Mouse (Mus musculus): ENCODE measurements around the gene Kansl2. TPM values are rescaled to one million over a fixed set of nuclear protein-coding genes. Genes with fewer than 3 reads are reported as not detected.
A peak's percentile ranks its signal among the peaks of the same experiment; 100 is the strongest.

Gene Kansl2
- polyA plus RNA-seq, 1 experiment from 2014 or later: 142 TPM

DNA sequence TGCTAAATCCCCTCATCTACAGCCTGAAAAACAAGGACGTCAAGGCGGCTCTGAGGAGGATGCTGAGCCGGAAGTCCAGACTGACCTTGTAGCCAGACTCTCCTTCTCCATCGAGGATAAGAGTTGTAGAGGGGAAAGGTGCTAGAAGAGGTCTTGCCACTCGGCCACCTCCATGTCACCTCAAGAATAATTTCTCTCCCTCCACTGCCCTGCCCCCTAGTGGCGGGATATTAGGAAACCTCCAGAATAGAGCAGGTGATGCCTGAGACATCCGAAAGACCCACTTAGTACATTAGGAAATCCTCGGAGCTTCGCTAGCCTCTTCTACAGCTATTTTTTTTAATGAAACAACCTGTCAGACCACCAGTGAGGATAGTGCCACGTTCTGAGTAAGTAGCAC, 58.7 kb downstream of the Kansl2 start:
- 58% methylated on average over 10 of the region's 10 CpGs for WGBS

DNA sequence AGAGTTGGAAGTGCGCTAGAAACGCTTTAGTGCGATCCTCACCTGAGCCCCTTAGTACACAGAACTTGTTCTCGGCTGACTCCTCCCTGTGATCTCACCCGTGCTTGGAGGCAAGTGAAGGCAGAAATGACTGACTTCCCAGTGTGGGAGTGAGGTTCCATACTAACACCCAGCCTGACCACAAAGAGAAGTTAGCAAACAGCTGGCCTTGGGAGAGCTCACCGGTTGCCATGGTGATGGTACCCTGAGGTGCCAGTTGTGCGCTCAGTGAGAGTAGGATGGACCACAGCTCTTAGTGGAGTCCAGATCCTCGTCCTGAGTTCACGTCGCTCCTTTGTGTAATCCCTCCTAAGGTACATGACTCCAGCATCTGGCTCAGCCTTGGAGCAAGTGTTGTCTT, 59.1 kb downstream of the Kansl2 start:
- Histone ChIP-seq H3K4me1 (ENCODE audit: control insufficient read depth, insufficient read depth, low read length) (no peaks in the 10 kb centered on the region), H3K9ac (ENCODE audit: low read length) (no peak overlapping the region), H3K27me3 (ENCODE audit: control insufficient read depth, insufficient read depth, low read length) (no peaks in the 10 kb centered on the region), H3K4me2 (ENCODE audit: low read depth) (no peak overlapping the region), H3K36me3 (ENCODE audit: control insufficient read depth, insufficient read depth, low read length) (no peaks in the 10 kb centered on the region), H3K27ac (ENCODE audit: low read depth, low read length) (no peak overlapping the region), H3K4me3 (ENCODE audit: low read depth, low read length) (no peak overlapping the region), H3K9me3 (ENCODE audit: control insufficient read depth, low read length) (no peaks in the 10 kb centered on the region)
- ATAC-seq (ENCODE audit: insufficient read depth, low FRiP score, low TSS enrichment): no peak
- 83% methylated on average over 10 of the region's 10 CpGs for WGBS
- no peak for DNase-seq (ENCODE audit: low spot score)

More for the DNA sequence above, 58.7 kb downstream of the Kansl2 start:
- ATAC-seq (ENCODE audit: insufficient read depth, low FRiP score, low TSS enrichment): no peak
- no peaks in the 10 kb centered on the region for H3K9me3 ChIP-seq (ENCODE audit: control insufficient read depth, low read length)
- no peak overlapping the region for H3K27ac ChIP-seq (ENCODE audit: low read depth, low read length)
- H3K4me2 ChIP-seq (ENCODE audit: low read depth): no peak overlapping the region
- no peaks in the 10 kb centered on the region for H3K4me1 ChIP-seq (ENCODE audit: control insufficient read depth, insufficient read depth, low read length)
- H3K4me3 ChIP-seq (ENCODE audit: low read depth, low read length): no peak overlapping the region
- H3K9ac ChIP-seq (ENCODE audit: low read length): no peak overlapping the region
- no peaks in the 10 kb centered on the region for H3K36me3 ChIP-seq (ENCODE audit: control insufficient read depth, insufficient read depth, low read length)
- no peaks in the 10 kb centered on the region for H3K27me3 ChIP-seq (ENCODE audit: control insufficient read depth, insufficient read depth, low read length)
- DNase-seq (ENCODE audit: low spot score): peak; percentile 42

DNA sequence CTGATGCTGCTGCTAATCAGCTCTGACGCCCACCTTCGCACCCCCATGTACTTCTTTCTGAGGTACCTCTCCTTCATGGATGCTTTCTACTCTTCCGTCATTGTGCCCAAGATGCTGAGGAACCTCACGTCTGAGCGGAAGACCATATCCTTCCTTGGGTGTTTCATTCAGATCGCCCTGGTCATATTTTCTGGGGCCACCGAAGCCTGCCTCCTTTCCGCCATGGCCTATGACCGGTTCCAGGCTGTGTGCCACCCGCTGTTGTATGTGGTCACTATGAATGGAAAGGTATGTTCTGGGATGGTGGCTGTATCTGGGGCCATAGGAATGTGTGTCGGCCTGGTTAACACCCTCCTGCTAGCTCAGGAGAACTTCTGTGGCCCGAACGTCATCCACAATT, 62.5 kb downstream of the Kansl2 start:
- no peak overlapping the region for H3K9ac ChIP-seq (ENCODE audit: low read length)
- H3K4me2 ChIP-seq (ENCODE audit: low read depth): no peak overlapping the region
- H3K27ac ChIP-seq (ENCODE audit: low read depth, low read length): no peak overlapping the region
- no peak for DNase-seq (ENCODE audit: low spot score)
- no peaks in the 10 kb centered on the region for H3K9me3 ChIP-seq (ENCODE audit: control insufficient read depth, low read length)
- no peak for ATAC-seq (ENCODE audit: insufficient read depth, low FRiP score, low TSS enrichment)
- WGBS: 89% methylated on average over 13 of the region's 13 CpGs
- H3K4me3 ChIP-seq (ENCODE audit: low read depth, low read length): no peak overlapping the region
- H3K27me3 ChIP-seq (ENCODE audit: control insufficient read depth, insufficient read depth, low read length): no peaks in the 10 kb centered on the region
- no peaks in the 10 kb centered on the region for H3K36me3 ChIP-seq (ENCODE audit: control insufficient read depth, insufficient read depth, low read length)
- H3K4me1 ChIP-seq (ENCODE audit: control insufficient read depth, insufficient read depth, low read length): no peaks in the 10 kb centered on the region

DNA sequence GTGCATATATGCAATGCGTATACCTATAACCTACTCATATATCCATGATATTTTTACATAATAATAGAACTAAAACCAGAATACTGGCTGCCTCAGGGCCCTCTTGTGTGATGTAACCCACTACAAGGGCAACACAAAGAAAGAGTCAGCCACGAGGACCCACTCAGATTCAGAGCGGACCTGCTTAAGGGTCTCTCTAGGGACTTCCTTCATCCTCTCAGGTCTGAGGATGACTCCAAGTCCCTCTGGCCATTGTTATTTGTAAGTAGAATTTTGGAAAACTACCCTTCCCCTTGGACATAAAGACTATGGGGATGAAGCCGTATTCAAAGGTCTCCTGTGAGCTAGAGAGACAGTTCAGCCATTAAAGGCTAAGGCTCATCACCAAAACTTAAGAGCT, 64.5 kb downstream of the Kansl2 start, which contains the start of gene OR5BS1P:
Gene OR5BS1P, plus strand, starts transcription at position 301 of the 400 bp plus-strand sequence.
- WGBS: 87% methylated on average over 4 of the region's 4 CpGs
- H3K4me1 ChIP-seq (ENCODE audit: control insufficient read depth, insufficient read depth, low read length): no peaks in the 10 kb centered on the region

More for the DNA sequence above, 64.5 kb downstream of the Kansl2 start, which contains the start of gene OR5BS1P:
- no peaks in the 10 kb centered on the region for H3K36me3 ChIP-seq (ENCODE audit: control insufficient read depth, insufficient read depth, low read length)
- no peaks in the 10 kb centered on the region for H3K27me3 ChIP-seq (ENCODE audit: control insufficient read depth, insufficient read depth, low read length)
- no peak within 1 kb of the TSS for H3K4me3 ChIP-seq (ENCODE audit: low read depth, low read length)
- H3K4me2 ChIP-seq (ENCODE audit: low read depth): no peak within 1 kb of the TSS
- no peaks in the 10 kb centered on the region for H3K9me3 ChIP-seq (ENCODE audit: control insufficient read depth, low read length)
- H3K9ac ChIP-seq (ENCODE audit: low read length): no peak within 1 kb of the TSS
- no peak within 1 kb of the TSS for H3K27ac ChIP-seq (ENCODE audit: low read depth, low read length)
- DNase-seq (ENCODE audit: low spot score) (no peak), ATAC-seq (ENCODE audit: insufficient read depth, low FRiP score, low TSS enrichment) (no peak)

Small RNA genes within 50 kb of the gene (microRNA-seq; reads per million reads assigned to microRNA genes)
- gene Mir1291: not detected

Other genes starting within 250 kb of the Kansl2 start
- 1.9 TPM in 2 replicates for gene Zfp641, start 238.1 kb downstream of the Kansl2 start, polyA plus RNA-seq (2014; fragmentation: Nextera tagmentation; extraction: Ambion mirVana)
- gene Olfr285, start 216.9 kb downstream of the Kansl2 start, polyA plus RNA-seq (2014; fragmentation: Nextera tagmentation; extraction: Ambion mirVana): not detected in 2 replicates
- not detected in 2 replicates for gene Olfr284, start 193.3 kb downstream of the Kansl2 start, polyA plus RNA-seq (2014; fragmentation: Nextera tagmentation; extraction: Ambion mirVana)
- gene Olfr283, start 153.3 kb downstream of the Kansl2 start, polyA plus RNA-seq (2014; fragmentation: Nextera tagmentation; extraction: Ambion mirVana): not detected in 2 replicates
- gene Olfr282, start 103.0 kb downstream of the Kansl2 start, polyA plus RNA-seq (2014; fragmentation: Nextera tagmentation; extraction: Ambion mirVana): not detected in 2 replicates
- not detected in 2 replicates for gene Olfr281, start 81.7 kb downstream of the Kansl2 start, polyA plus RNA-seq (2014; fragmentation: Nextera tagmentation; extraction: Ambion mirVana)
- not detected in 2 replicates for gene OR5BS1P, start 64.4 kb downstream of the Kansl2 start, polyA plus RNA-seq (2014; fragmentation: Nextera tagmentation; extraction: Ambion mirVana)
- 0.45 TPM in 1 of 2 replicates, not detected in the other for gene Lalba, start 51.5 kb downstream of the Kansl2 start, polyA plus RNA-seq (2014; fragmentation: Nextera tagmentation; extraction: Ambion mirVana)
- not detected in 2 replicates for gene Olfr279, start 41.9 kb downstream of the Kansl2 start, polyA plus RNA-seq (2014; fragmentation: Nextera tagmentation; extraction: Ambion mirVana)
- 62.2 and 65.6 TPM in 2 replicates for gene Ccnt1, start 36.7 kb upstream of the Kansl2 start, polyA plus RNA-seq (2014; fragmentation: Nextera tagmentation; extraction: Ambion mirVana)
- not detected in 2 replicates for gene 4930415O20Rik, start 36.7 kb upstream of the Kansl2 start, polyA plus RNA-seq (2014; fragmentation: Nextera tagmentation; extraction: Ambion mirVana)
- gene Adcy6, start 75.8 kb upstream of the Kansl2 start, polyA plus RNA-seq (2014; fragmentation: Nextera tagmentation; extraction: Ambion mirVana): 11.4 and 12.7 TPM in 2 replicates
- gene Cacnb3, start 96.6 kb upstream of the Kansl2 start, polyA plus RNA-seq (2014; fragmentation: Nextera tagmentation; extraction: Ambion mirVana): 57.4 and 58.4 TPM in 2 replicates
- 19.5 and 24.1 TPM in 2 replicates for gene Ddx23, start 128.6 kb upstream of the Kansl2 start, polyA plus RNA-seq (2014; fragmentation: Nextera tagmentation; extraction: Ambion mirVana)
- gene Rnd1, start 143.2 kb upstream of the Kansl2 start, polyA plus RNA-seq (2014; fragmentation: Nextera tagmentation; extraction: Ambion mirVana): 5.2 and 5.3 TPM in 2 replicates
- gene Ccdc65, start 173.9 kb upstream of the Kansl2 start, polyA plus RNA-seq (2014; fragmentation: Nextera tagmentation; extraction: Ambion mirVana): 0.70 and 0.96 TPM in 2 replicates
- gene Fkbp11, start 193.9 kb upstream of the Kansl2 start, polyA plus RNA-seq (2014; fragmentation: Nextera tagmentation; extraction: Ambion mirVana): 12.1 and 12.6 TPM in 2 replicates
- gene Arf3, start 228.9 kb upstream of the Kansl2 start, polyA plus RNA-seq (2014; fragmentation: Nextera tagmentation; extraction: Ambion mirVana): 42.0 and 44.0 TPM in 2 replicates
- 0.51 and 0.95 TPM in 2 replicates for gene Wnt10b, start 243.9 kb upstream of the Kansl2 start, polyA plus RNA-seq (2014; fragmentation: Nextera tagmentation; extraction: Ambion mirVana)

All from neural tube, embryonic 11.5 days (tissue).